Mouse (Mus musculus): Measurements from ENCODE around the gene Nedd9.

Gene Nedd9

GRCm38 (mm10) chr13:41371547-41371946 is 115.6 kb downstream of the Nedd9 start:
- no peak for DNase-seq

- DNase-seq: peak; percentile 64
Measured at GRCm38 (mm10) chr13:41368612-41369011, 118.5 kb downstream of the Nedd9 start.

- DNase-seq: peak; percentile 76
Measured at GRCm38 (mm10) chr13:41367176-41367611, 120.0 kb downstream of the Nedd9 start.

GRCm38 (mm10) chr13:41366609-41367008 is 120.6 kb downstream of the Nedd9 start:
- peak; percentile 79 for DNase-seq

- DNase-seq: no peak
Measured at GRCm38 (mm10) chr13:41364273-41364672, 122.9 kb downstream of the Nedd9 start.

- peak; percentile 65 for DNase-seq
Measured at GRCm38 (mm10) chr13:41362909-41363308, 124.3 kb downstream of the Nedd9 start.

- DNase-seq: no peak
Measured at GRCm38 (mm10) chr13:41360272-41360815, 126.8 kb downstream of the Nedd9 start.

GRCm38 (mm10) chr13:41359330-41360215 is 127.6 kb downstream of the Nedd9 start:
- DNase-seq: no peak

GRCm38 (mm10) chr13:41358480-41359180 is 128.5 kb downstream of the Nedd9 start:
- peak; percentile 100 for DNase-seq

- DNase-seq: peak; percentile 92
Measured at GRCm38 (mm10) chr13:41358009-41358408, 129.2 kb downstream of the Nedd9 start.

GRCm38 (mm10) chr13:41357586-41357985 is 129.6 kb downstream of the Nedd9 start:
- DNase-seq: peak; percentile 82

- DNase-seq: peak; percentile 73
Measured at GRCm38 (mm10) chr13:41357161-41357560, 130.0 kb downstream of the Nedd9 start.

GRCm38 (mm10) chr13:41355552-41355951 is 131.6 kb downstream of the Nedd9 start:
- DNase-seq: peak; percentile 94

GRCm38 (mm10) chr13:41354591-41354990 is 132.6 kb downstream of the Nedd9 start:
- DNase-seq: peak; percentile 85

GRCm38 (mm10) chr13:41353676-41354075 is 133.5 kb downstream of the Nedd9 start:
- DNase-seq: no peak

GRCm38 (mm10) chr13:41352352-41352751 is 134.8 kb downstream of the Nedd9 start:
- no peak for DNase-seq

GRCm38 (mm10) chr13:41350589-41350988 is 136.6 kb downstream of the Nedd9 start:
- DNase-seq: no peak

GRCm38 (mm10) chr13:41349770-41350169 is 137.4 kb downstream of the Nedd9 start:
- DNase-seq: no peak

- DNase-seq: peak; percentile 98
Measured at GRCm38 (mm10) chr13:41345756-41346155, 141.4 kb downstream of the Nedd9 start.

GRCm38 (mm10) chr13:41345306-41345705 is 141.9 kb downstream of the Nedd9 start:
- peak; percentile 96 for DNase-seq

- DNase-seq: no peak
Measured at GRCm38 (mm10) chr13:41343887-41344266, 143.3 kb downstream of the Nedd9 start.

GRCm38 (mm10) chr13:41343163-41343886 is 143.8 kb downstream of the Nedd9 start:
- no peak for DNase-seq

- peak; percentile 94 for DNase-seq
Measured at GRCm38 (mm10) chr13:41341422-41341821, 145.7 kb downstream of the Nedd9 start.
